In genomic region chr10:78464201-78464791, GRCm38 (mm10) we compare ENCODE assay signal across 9 mouse cellular contexts. TPM values are rescaled to one million over a fixed set of nuclear protein-coding genes. Genes with fewer than 3 reads are reported as not detected.
A peak's percentile ranks its signal among the peaks of the same experiment; 100 is the strongest.
DNase-seq lines count a peak whose midpoint lies in the region; ATAC-seq and TF ChIP-seq lines count a peak whose summit lies in the region.
"Had no signal": no experiment of that assay in that cellular context is flagged by ENCODE, and none has a peak within 500 bp of the region (broad histone marks: within the 10 kb centered on the region; RNA-seq: fewer than 3 reads in every experiment).

No protein-coding gene starts in this region.

- H3K27ac ChIP-seq in cerebellum, adult 2 months (ENCODE audit: insufficient read depth, low read length), result peak overlapping the region; percentile 85
- no peak overlapping the region for H3K27ac ChIP-seq in neural tube, embryonic 11.5 days (ENCODE audit: low read depth, low read length)
- H3K27ac ChIP-seq in hindbrain, embryonic 16.5 days (ENCODE audit: low read depth, low read length), result peak overlapping the region; percentile 57

- no peaks in the 10 kb centered on the region for H3K9me3 ChIP-seq in neural tube, embryonic 11.5 days (ENCODE audit: control insufficient read depth, low read length)
- no peaks in the 10 kb centered on the region for H3K9me3 ChIP-seq in hindbrain, embryonic 16.5 days (ENCODE audit: control insufficient read depth, low read length)

- no peak for TF ChIP-seq POLR2A in cerebellum, adult 2 months (IDR thresholded peaks at IDR 0.05; ENCODE audit: borderline replicate concordance, insufficient read depth, low read length)

- H3K4me1 ChIP-seq in cerebellum, adult 2 months (ENCODE audit: control insufficient read depth, insufficient read depth, low read length), result peaks cover 23% of the 10 kb centered on the region
- peaks cover 8% of the 10 kb centered on the region for H3K4me1 ChIP-seq in neural tube, embryonic 11.5 days (ENCODE audit: control insufficient read depth, insufficient read depth, low read length)
- H3K4me1 ChIP-seq in hindbrain, embryonic 16.5 days (ENCODE audit: control insufficient read depth, insufficient read depth, low read depth, low read length), result peaks cover 15% of the 10 kb centered on the region

- H3K4me3 ChIP-seq in cerebellum, adult 2 months (replicated peaks; ENCODE audit: insufficient read depth, low read depth, low read length), result peak overlapping the region; percentile 85
- peak overlapping the region; percentile 66 for H3K4me3 ChIP-seq in neural tube, embryonic 11.5 days (ENCODE audit: low read depth, low read length)
- peak overlapping the region; percentile 74 for H3K4me3 ChIP-seq in hindbrain, embryonic 16.5 days (ENCODE audit: low read length)

- WGBS in cerebellum, adult 2 months, result 1% methylated on average over 32 of the region's 32 CpGs
- 2% methylated on average over 32 of the region's 32 CpGs for WGBS in neural tube, embryonic 11.5 days
- 2% methylated on average over 32 of the region's 32 CpGs for WGBS in hindbrain, embryonic 16.5 days

- TF ChIP-seq CTCF in cerebellum, adult 2 months (IDR thresholded peaks at IDR 0.05; ENCODE audit: borderline replicate concordance, insufficient read depth, low read depth, low read length), result no peak

- H3K27me3 ChIP-seq in cerebellum, adult 2 months (ENCODE audit: control insufficient read depth, insufficient read depth, low read length), result no peaks in the 10 kb centered on the region
- no peaks in the 10 kb centered on the region for H3K27me3 ChIP-seq in neural tube, embryonic 11.5 days (ENCODE audit: control insufficient read depth, insufficient read depth, low read length)
- H3K27me3 ChIP-seq in hindbrain, embryonic 16.5 days (replicated peaks; ENCODE audit: control insufficient read depth, insufficient read depth, low read length), result no peaks in the 10 kb centered on the region

- peak; percentile 38 for ATAC-seq in neural tube, embryonic 11.5 days (ENCODE audit: insufficient read depth, low FRiP score, low TSS enrichment)
- ATAC-seq in hindbrain, embryonic 16.5 days, result 0 out of 2 replicates have a peak, but pooled peaks have one; percentile 0
- peak; percentile 20 for ATAC-seq in monocyte, adult 5-6 weeks (replicated peaks; ENCODE audit: insufficient number of reproducible peaks, low FRiP score, low TSS enrichment, poor library complexity, severe bottlenecking)

- no peak for DNase-seq in cerebellum, adult 2 months
- DNase-seq in cerebellum, postnatal 10 days, result no peak
- no peak for DNase-seq in neural tube, embryonic 11.5 days (ENCODE audit: low spot score)
- DNase-seq in neural tube, embryonic 10.5 days (ENCODE audit: extremely low spot score, low spot score), result no peak
- no peak for DNase-seq in layer of hippocampus, adult 9-11 months
- DNase-seq in cerebellum, adult 9-11 months, result no peak

- peak overlapping the region; percentile 63 for H3K9ac ChIP-seq in neural tube, embryonic 11.5 days (ENCODE audit: low read length)
- peak overlapping the region; percentile 74 for H3K9ac ChIP-seq in hindbrain, embryonic 16.5 days (ENCODE audit: low read depth, low read length)

- peak overlapping the region; percentile 97 for H3K4me2 ChIP-seq in neural tube, embryonic 11.5 days (ENCODE audit: low read depth)
- peak overlapping the region; percentile 90 for H3K4me2 ChIP-seq in hindbrain, embryonic 16.5 days (ENCODE audit: low read length)

- H3K36me3 ChIP-seq in neural tube, embryonic 11.5 days (ENCODE audit: control insufficient read depth, insufficient read depth, low read length), result no peaks in the 10 kb centered on the region
- H3K36me3 ChIP-seq in hindbrain, embryonic 16.5 days (ENCODE audit: control insufficient read depth, insufficient read depth, low read length), result no peaks in the 10 kb centered on the region

RNA-seq across cellular contexts. Expression of gene Pdxk, which starts 0.5 kb away (rescaled TPM):
- polyA plus RNA-seq in cerebellum, adult 2 months (2012; rRNA removed), result 82.0 and 83.5 TPM in 2 replicates
- polyA plus RNA-seq in neural tube, embryonic 11.5 days (2014; fragmentation: Nextera tagmentation; extraction: Ambion mirVana), result 6.9 and 7.4 TPM in 2 replicates
- polyA plus RNA-seq in hindbrain, embryonic 16.5 days (2015; fragmentation: Nextera tagmentation; extraction: Ambion mirVana), result 52.5 and 59.5 TPM in 2 replicates
- total RNA-seq in monocyte, adult 5-6 weeks (2017), result 5.5 to 7.5 TPM (median 6.9 TPM) in 3 replicates

RNA-seq across cellular contexts. Expression of gene Cstb, which starts 38.8 kb away (rescaled TPM):
- 112 and 120 TPM in 2 replicates for polyA plus RNA-seq in cerebellum, adult 2 months (2012; rRNA removed)
- polyA plus RNA-seq in neural tube, embryonic 11.5 days (2014; fragmentation: Nextera tagmentation; extraction: Ambion mirVana), result 111 and 120 TPM in 2 replicates
- 86.1 and 102 TPM in 2 replicates for polyA plus RNA-seq in hindbrain, embryonic 16.5 days (2015; fragmentation: Nextera tagmentation; extraction: Ambion mirVana)
- 24.8 to 42.0 TPM (median 26.4 TPM) in 3 replicates for total RNA-seq in monocyte, adult 5-6 weeks (2017)

RNA-seq across cellular contexts. Expression of gene Rrp1, which starts 51.5 kb away (rescaled TPM):
- 596 and 620 TPM in 2 replicates for polyA plus RNA-seq in cerebellum, adult 2 months (2012; rRNA removed)
- polyA plus RNA-seq in neural tube, embryonic 11.5 days (2014; fragmentation: Nextera tagmentation; extraction: Ambion mirVana), result 257 and 278 TPM in 2 replicates
- 422 and 440 TPM in 2 replicates for polyA plus RNA-seq in hindbrain, embryonic 16.5 days (2015; fragmentation: Nextera tagmentation; extraction: Ambion mirVana)
- 298 to 382 TPM (median 299 TPM) in 3 replicates for total RNA-seq in monocyte, adult 5-6 weeks (2017)

RNA-seq across cellular contexts. Expression of gene Olfr1358, which starts 52.9 kb away (rescaled TPM):
- not detected in 2 replicates for polyA plus RNA-seq in cerebellum, adult 2 months (2012; rRNA removed)
- polyA plus RNA-seq in neural tube, embryonic 11.5 days (2014; fragmentation: Nextera tagmentation; extraction: Ambion mirVana), result not detected in 2 replicates
- polyA plus RNA-seq in hindbrain, embryonic 16.5 days (2015; fragmentation: Nextera tagmentation; extraction: Ambion mirVana), result not detected in 2 replicates
- total RNA-seq in monocyte, adult 5-6 weeks (2017), result not detected in 3 replicates
- total RNA-seq: layer of hippocampus, adult 18-20 months had no signal
